Mouse (Mus musculus): ENCODE data around the gene 4932438H23Rik.
"Not testable (repeated sequence)": the region's sequence is repeated elsewhere in the genome, so short reads cannot be mapped to it uniquely, and the experiment has no call there.

Gene 4932438H23Rik

GRCm38 (mm10) chr16:91099444-91100065 is 4.6 kb upstream of the 4932438H23Rik start:
- no peak for DNase-seq (ENCODE audit: low spot score)

- no peak for DNase-seq (ENCODE audit: low spot score)
Observed at GRCm38 (mm10) chr16:91097858-91098257, 2.9 kb upstream of the 4932438H23Rik start.

GRCm38 (mm10) chr16:91096984-91097506 is 2.1 kb upstream of the 4932438H23Rik start:
- DNase-seq (ENCODE audit: low spot score) = no peak

- DNase-seq (ENCODE audit: low spot score) = peak; percentile 19
Observed at GRCm38 (mm10) chr16:91096016-91096415, 1.1 kb upstream of the 4932438H23Rik start.

- DNase-seq (ENCODE audit: low spot score) = no peak
Observed at GRCm38 (mm10) chr16:91086642-91087306, 8.1 kb downstream of the 4932438H23Rik start.

- no peak for DNase-seq (ENCODE audit: low spot score)
Observed at GRCm38 (mm10) chr16:91085239-91085825, 9.6 kb downstream of the 4932438H23Rik start.

- DNase-seq (ENCODE audit: low spot score) = no peak
Observed at GRCm38 (mm10) chr16:91084307-91085238, 10.3 kb downstream of the 4932438H23Rik start.

- no peak for DNase-seq (ENCODE audit: low spot score)
Observed at GRCm38 (mm10) chr16:91083002-91083646, 11.8 kb downstream of the 4932438H23Rik start.

GRCm38 (mm10) chr16:91081508-91081907 is 13.4 kb downstream of the 4932438H23Rik start:
- DNase-seq (ENCODE audit: low spot score) = peak; percentile 77

- peak; percentile 60 for DNase-seq (ENCODE audit: low spot score)
Observed at GRCm38 (mm10) chr16:91076180-91076579, 18.7 kb downstream of the 4932438H23Rik start.

- DNase-seq (ENCODE audit: low spot score) = not testable (repeated sequence)
Observed at GRCm38 (mm10) chr16:91075423-91075822, 19.5 kb downstream of the 4932438H23Rik start.

GRCm38 (mm10) chr16:91073163-91073892 is 21.6 kb downstream of the 4932438H23Rik start:
- DNase-seq (ENCODE audit: low spot score) = peak; percentile 85

GRCm38 (mm10) chr16:91072256-91072655 is 22.7 kb downstream of the 4932438H23Rik start:
- no peak for DNase-seq (ENCODE audit: low spot score)

- DNase-seq (ENCODE audit: low spot score) = no peak
Observed at GRCm38 (mm10) chr16:91068969-91069368, 26.0 kb downstream of the 4932438H23Rik start.

- no peak for DNase-seq (ENCODE audit: low spot score)
Observed at GRCm38 (mm10) chr16:91067122-91067521, 27.8 kb downstream of the 4932438H23Rik start.

GRCm38 (mm10) chr16:91064583-91065365 is 30.1 kb downstream of the 4932438H23Rik start:
- no peak for DNase-seq (ENCODE audit: low spot score)

- peak; percentile 19 for DNase-seq (ENCODE audit: low spot score)
Observed at GRCm38 (mm10) chr16:91063786-91064185, 31.1 kb downstream of the 4932438H23Rik start.

GRCm38 (mm10) chr16:91061531-91062318 is 33.2 kb downstream of the 4932438H23Rik start:
- peak; percentile 24 for DNase-seq (ENCODE audit: low spot score)

GRCm38 (mm10) chr16:91057741-91058140 is 37.2 kb downstream of the 4932438H23Rik start:
- DNase-seq (ENCODE audit: low spot score) = no peak

Measured in T-cell, adult 2 months (primary cell).